Mouse (Mus musculus) macrophage (primary cell): ENCODE data around the gene Exog. TPM values are rescaled to one million over a fixed set of nuclear protein-coding genes. Genes with fewer than 3 reads are reported as not detected.

Source experiments
- H3K27ac ChIP-seq: fragments of 350-480 bp; formaldehyde crosslinking; 2 replicates; pipeline ENCODE4 v1.9.0; 2021
- H3K36me3 ChIP-seq: fragments of 350-480 bp; formaldehyde crosslinking; 2 replicates; pipeline ENCODE4 v1.9.0; 2021; ENCODE audit errors: inconsistent target
- H3K4me3 ChIP-seq: fragments of 350-480 bp; formaldehyde crosslinking; 2 replicates; pipeline ENCODE4 v1.9.0; 2021; ENCODE audit errors: inconsistent target
- H3K79me2 ChIP-seq: fragments of 350-480 bp; formaldehyde crosslinking; 2 replicates; pipeline ENCODE4 v1.9.0; 2021; ENCODE audit errors: inconsistent target
- WGBS: methylation state at CpG from one replicate; pipeline ENCODE4 v1.1.7; 2026; ENCODE audit warnings: inconsistent platforms; ENCODE audit not compliant: missing documents; 5-methylcytosine and 5-hydroxymethylcytosine counted together
- polyA plus RNA-seq: library from polyadenylated mRNA; stranded (reverse); fragments of 250-400 nt; gene quantifications from 3 replicates; pipeline ENCODE4 v1.2.4, GENCODE M21; 2018; ENCODE audit warnings: inconsistent platforms

The Exog gene
- polyA plus RNA-seq, 1 experiment from 2014 or later: 2.6 TPM

DNA sequence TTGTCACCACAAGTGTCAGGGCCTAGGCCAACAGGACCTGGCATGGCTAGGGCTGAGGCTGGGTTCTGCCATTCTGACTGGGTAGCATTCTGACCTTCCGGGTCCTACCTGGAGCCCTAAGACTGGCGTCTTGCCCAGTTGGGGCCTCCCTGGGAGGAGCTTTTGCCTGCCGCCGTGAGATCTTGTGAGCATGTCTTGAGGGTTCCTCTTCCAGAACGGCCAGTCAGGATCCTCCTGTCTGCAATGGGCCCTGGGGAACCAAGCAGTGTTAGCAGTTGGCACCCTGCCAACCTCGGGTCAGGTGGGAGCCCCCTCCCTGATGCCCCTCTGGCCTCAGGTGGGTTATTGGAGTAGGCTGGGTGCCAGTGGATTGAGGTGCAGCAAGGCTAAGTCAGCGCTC is 18.3 kb upstream of the Exog start:
- no peak overlapping the region for H3K27ac ChIP-seq
- no peaks in the 10 kb centered on the region for H3K36me3 ChIP-seq
- WGBS: 60% methylated on average over 7 of the region's 7 CpGs
- H3K79me2 ChIP-seq: no peaks in the 10 kb centered on the region
- no peak overlapping the region for H3K4me3 ChIP-seq

DNA sequence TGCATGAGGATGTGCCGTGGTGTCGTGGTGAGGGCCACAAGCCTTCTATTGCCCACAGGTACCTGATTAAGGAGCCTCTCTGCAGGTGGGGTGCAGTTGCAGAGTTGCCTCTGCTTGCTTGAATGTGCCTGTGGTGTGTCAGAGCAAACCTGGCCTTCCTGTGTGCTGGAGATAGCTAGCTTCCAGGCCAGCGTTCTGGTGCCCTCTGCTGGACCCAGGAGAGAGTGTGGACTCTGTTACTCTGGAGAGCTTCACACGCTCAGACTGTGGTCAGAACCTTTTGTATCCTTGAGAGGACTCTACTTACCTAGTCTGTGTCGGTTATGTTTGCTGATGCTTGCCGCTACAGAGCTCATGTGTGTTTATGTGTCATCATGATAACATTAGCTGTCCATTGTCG is 14.4 kb upstream of the Exog start:
- Histone ChIP-seq H3K79me2 (no peaks in the 10 kb centered on the region), H3K36me3 (no peaks in the 10 kb centered on the region; the same call in 1 of the 2 replicates), H3K4me3 (no peak overlapping the region), H3K27ac (no peak overlapping the region)
- WGBS: 64% methylated on average over 6 of the region's 7 CpGs

DNA sequence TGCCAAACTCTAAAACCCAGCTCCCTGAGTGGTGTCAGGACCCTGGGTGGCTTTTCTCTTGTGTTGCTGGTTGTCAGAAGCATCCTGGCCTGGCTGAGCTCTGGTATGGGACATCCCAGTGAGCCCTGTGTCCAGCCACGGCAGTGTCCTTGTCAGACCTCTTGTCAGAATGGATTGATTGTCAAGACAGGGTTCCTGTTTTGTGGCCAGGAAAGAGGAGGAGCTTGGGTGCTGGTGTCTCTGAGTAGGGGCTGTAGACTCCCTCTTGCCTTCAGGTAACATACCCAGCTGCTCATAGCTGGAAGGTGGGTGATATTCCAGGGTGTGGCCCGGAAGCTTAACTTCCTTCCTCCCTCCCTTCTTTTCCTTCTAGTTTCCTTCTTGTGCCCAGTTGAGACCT is 8.9 kb upstream of the Exog start:
- Histone ChIP-seq H3K27ac (no peak overlapping the region), H3K4me3 (no peak overlapping the region), H3K36me3 (no peaks in the 10 kb centered on the region; the same call in 1 of the 2 replicates), H3K79me2 (no peaks in the 10 kb centered on the region)
- WGBS: 34% methylated on average over 2 of the region's 2 CpGs

DNA sequence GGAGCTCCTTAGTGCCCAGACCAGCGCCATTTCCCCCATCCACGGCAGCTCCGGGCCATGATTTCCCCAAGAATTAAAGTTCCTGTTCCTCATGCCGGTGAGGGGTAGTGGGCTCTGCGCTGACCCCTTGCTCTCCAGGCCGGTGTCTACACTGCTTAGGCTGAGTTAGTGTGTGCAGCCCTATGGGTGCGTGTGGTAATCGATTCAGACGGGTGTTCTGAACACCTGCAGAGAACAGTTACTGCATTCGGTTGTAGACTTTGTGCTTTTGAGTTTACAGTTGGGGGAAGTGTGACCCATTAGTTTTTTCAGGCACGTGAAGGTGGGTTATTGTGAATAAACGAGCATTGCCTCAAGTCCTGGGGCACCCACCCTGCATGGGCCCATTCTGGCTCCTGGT is 6.7 kb upstream of the Exog start:
- no peak overlapping the region for H3K27ac ChIP-seq
- no peaks in the 10 kb centered on the region for H3K79me2 ChIP-seq
- no peak overlapping the region for H3K4me3 ChIP-seq
- H3K36me3 ChIP-seq: no peaks in the 10 kb centered on the region; the same call in 1 of the 2 replicates
- WGBS: 94% methylated on average over 12 of the region's 12 CpGs

DNA sequence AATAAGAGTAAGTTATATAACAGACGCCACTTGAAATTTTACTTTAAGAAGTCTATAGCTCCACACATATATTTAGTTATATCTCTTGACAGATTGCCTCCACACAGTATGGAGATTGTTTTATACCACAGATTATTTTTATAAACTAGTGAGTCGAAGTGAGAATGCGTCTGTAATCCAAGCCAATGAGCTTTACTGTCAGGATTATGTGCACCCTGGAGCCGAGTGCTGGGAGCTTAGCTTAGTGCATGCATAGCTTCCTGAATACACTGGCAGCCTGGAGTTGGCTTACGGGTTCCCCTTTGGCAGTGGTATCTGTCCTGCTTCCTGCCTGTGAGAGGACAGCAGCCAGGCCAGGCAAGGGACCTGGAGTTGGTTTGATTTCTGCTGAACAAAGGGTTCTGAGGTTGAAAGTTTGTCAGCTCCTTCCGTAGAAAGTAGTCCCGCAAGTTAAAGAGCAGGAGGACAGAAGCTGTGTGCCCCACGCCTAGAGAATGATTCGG is 6.2 kb upstream of the Exog start:
- H3K79me2 ChIP-seq: no peaks in the 10 kb centered on the region
- no peak overlapping the region for H3K27ac ChIP-seq
- no peaks in the 10 kb centered on the region for H3K36me3 ChIP-seq
- WGBS: 91% methylated on average over 9 of the region's 9 CpGs
- H3K4me3 ChIP-seq: no peak overlapping the region

DNA sequence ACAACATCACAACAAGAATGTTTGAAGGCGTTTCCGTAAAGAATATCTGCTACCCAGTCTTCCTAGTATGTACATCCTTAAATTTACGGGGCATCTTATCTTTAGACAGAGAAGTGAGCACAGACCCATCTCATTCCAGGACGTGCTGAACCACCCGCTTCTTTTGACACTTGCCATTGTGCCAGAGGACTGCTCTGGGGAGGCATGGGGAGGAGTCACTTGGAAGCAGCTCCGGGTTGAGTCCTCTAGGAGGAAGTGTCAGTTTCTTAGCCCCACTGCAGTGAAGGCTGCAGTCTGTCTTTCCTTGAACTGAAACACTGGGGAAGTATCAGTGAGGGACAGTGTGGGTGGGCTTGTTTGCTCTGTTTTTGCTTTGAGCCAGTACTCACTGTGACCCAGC is 994 bp downstream of the Exog start:
- Histone ChIP-seq H3K27ac (peak overlapping the region; percentile 19; the same call in 1 of the 2 replicates), H3K36me3 (peaks cover 28% of the 10 kb centered on the region), H3K79me2 (peaks cover 5% of the 10 kb centered on the region), H3K4me3 (peak overlapping the region; percentile 86)
- 7% methylated on average over 6 of the region's 6 CpGs for WGBS

DNA sequence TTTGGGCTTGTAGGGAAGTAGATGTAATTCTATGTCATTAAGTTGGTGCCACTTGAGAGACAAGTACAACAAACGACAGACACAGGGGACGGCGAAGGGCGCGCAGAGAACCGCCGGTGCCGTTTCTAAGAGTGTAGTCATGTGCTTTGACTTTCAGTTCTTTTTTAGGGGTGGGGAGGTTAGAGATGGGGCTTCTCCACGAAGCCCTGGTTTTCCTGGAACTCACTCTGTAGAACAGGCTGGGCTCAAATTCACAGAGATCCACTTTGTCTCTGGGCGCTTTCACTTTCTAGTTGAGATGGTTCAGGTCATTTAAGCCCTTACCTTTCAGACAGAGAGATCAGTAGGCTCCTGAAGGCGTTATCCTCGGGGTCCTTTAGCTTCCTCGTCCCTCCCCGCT is 11.2 kb downstream of the Exog start:
- no peaks in the 10 kb centered on the region for H3K79me2 ChIP-seq
- peaks cover 12% of the 10 kb centered on the region; the same call in 1 of the 2 replicates for H3K36me3 ChIP-seq
- H3K27ac ChIP-seq: no peak overlapping the region
- 83% methylated on average over 14 of the region's 14 CpGs for WGBS
- H3K4me3 ChIP-seq: no peak overlapping the region

DNA sequence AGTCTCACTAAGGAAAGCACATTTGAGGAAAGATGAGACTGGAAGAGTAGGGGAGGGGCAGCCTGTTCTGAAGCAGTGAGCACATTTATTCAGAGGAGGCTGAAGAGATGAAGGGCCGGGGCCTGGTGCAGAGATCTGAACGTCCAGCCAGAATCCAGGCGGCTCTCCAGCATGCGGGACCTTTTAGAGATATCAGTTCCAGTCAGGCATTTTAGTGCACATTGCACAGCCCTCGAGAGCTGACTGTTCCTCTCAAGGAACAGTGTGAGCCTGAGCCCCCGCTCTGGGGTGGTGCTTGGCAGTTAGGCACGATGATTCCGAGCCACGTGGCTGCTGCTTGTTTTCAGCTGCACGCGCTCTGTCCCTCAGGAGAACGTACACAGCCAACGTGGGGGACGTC is 12.4 kb downstream of the Exog start:
- H3K27ac ChIP-seq: no peak overlapping the region
- H3K79me2 ChIP-seq: no peaks in the 10 kb centered on the region
- peaks cover 3% of the 10 kb centered on the region; the same call in 1 of the 2 replicates for H3K36me3 ChIP-seq
- H3K4me3 ChIP-seq: no peak overlapping the region
- WGBS: 96% methylated on average over 14 of the region's 14 CpGs

DNA sequence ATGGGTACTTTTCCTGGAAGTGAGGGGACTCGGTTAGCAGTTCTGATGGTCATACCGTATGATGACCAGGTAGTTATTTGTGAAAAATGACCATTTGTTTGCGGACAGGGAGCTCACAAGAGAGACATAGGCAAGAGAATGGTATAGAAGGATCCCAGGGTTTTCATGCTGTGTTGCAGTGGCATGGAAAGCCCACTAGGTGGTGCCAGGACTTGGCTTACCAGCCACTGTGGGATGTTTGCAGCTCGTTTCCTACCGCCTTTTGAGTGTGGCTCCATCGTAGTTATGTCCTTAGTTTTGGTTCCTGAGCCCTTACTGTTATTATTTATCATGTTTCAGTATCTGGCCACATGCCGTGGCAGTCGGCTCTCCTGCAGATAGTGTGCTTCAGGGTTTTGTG is 15.7 kb downstream of the Exog start:
- H3K27ac ChIP-seq: no peak overlapping the region
- H3K79me2 ChIP-seq: no peaks in the 10 kb centered on the region
- no peak overlapping the region for H3K4me3 ChIP-seq
- 51% methylated on average over 8 of the region's 8 CpGs for WGBS
- H3K36me3 ChIP-seq: peaks cover 33% of the 10 kb centered on the region

DNA sequence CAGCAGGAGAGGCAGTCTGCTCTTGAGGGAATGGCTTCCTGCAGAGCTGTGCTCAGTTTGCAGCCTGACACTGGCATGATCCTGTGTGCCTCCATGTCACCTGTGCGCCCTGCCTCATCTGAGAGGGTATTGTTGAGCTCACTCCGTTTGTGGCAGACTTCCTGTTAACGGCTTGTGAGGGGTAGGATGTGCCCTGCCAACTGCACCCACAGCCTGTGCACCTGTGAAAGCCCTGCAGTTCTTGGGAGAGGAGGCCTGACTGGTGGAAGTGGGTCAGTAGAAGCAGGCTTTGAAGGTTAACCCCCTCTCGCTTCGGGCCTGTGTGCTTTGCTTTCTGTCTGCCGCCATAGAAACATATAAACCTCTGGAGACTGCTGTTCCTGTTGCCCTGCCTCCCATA is 20.3 kb downstream of the Exog start:
- no peak overlapping the region for H3K4me3 ChIP-seq
- no peaks in the 10 kb centered on the region for H3K79me2 ChIP-seq
- H3K27ac ChIP-seq: no peak overlapping the region
- 91% methylated on average over 6 of the region's 6 CpGs for WGBS
- H3K36me3 ChIP-seq: peaks cover 35% of the 10 kb centered on the region

DNA sequence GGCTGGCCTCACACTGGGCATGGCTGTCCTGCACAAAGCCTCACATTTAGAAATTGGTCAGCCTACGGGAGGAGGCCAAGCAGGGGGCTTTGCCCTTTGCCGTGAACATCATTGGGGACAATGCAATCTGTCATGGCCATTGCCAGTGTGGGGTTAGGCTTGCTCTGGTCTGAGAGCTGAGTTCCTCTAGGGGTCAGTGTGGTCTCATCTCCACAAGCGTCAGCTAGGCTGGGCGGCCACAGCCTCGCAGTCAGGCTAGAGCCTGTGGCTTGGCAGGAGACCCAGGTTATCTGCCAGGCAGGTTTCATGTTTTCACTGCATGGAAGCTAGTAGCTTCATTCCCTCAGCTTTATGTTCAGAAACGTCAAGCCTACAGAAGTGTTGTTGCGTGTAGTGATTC is 20.9 kb downstream of the Exog start:
- peaks cover 35% of the 10 kb centered on the region for H3K36me3 ChIP-seq
- H3K4me3 ChIP-seq: no peak overlapping the region
- no peaks in the 10 kb centered on the region for H3K79me2 ChIP-seq
- H3K27ac ChIP-seq: no peak overlapping the region
- WGBS: 76% methylated on average over 7 of the region's 7 CpGs

DNA sequence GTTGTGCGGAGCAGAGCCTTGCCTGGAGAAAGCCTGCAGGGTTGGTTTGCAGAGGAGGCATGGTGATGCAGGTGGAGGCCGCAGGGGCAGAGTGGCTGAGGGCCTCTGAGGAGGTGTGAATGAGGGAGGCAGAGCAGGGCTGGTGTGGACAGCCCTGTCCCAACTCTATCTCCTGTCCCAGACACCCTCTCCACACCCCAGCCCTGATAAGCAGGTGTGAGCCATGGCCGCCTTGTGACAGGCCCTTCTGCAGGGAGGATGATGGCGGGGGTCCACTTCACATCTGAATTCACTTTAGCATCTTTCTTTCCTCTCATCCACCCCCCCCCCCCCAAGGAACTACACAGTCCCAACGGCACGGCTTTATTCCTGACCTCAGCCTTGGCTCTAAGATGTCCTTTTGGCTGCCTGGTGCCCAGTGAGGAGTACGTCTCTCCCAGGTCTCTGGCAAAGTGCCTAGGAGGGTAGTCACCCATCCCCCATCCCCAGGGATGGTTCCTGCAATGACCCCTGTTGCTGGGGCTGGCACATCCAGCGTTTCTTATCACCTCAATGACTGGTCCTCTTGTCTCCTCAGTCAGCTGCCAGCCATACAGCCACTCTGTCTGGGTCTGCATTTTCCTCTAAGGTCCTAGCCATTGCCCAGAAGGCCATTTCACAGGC is 25.1 kb downstream of the Exog start:
- Histone ChIP-seq H3K4me3 (no peak overlapping the region), H3K27ac (no peak overlapping the region), H3K79me2 (no peaks in the 10 kb centered on the region), H3K36me3 (peaks cover 8% of the 10 kb centered on the region; the same call in 1 of the 2 replicates)
- 90% methylated on average over 8 of the region's 8 CpGs for WGBS

DNA sequence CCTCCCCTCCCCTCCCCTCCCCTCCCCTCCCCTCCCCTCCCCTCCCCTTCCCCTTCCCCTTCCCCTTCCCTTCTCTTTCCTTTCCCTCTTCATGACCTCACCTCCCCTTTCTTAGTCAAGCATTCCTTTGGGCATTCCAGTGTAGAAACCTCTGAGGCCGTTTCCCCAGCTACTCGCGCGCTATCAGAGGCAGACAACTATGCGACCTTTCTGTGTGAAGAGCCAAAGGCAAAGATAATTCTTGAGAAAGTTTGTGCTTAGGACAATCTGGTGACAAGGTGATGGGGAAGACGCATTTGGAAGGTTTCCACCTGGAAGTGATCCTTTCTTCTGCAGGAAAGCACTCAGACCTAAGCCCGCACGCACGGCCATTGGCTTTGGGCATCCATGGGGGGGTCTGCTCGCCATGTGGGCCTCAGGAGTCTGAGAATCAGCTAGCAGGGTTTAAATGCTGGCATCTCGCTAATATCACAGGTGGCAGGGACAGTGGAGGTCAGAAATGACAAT is 27.7 kb downstream of the Exog start:
- Histone ChIP-seq H3K4me3 (no peak overlapping the region), H3K27ac (no peak overlapping the region), H3K79me2 (no peaks in the 10 kb centered on the region), H3K36me3 (no peaks in the 10 kb centered on the region)
- 98% methylated on average over 11 of the region's 11 CpGs for WGBS

DNA sequence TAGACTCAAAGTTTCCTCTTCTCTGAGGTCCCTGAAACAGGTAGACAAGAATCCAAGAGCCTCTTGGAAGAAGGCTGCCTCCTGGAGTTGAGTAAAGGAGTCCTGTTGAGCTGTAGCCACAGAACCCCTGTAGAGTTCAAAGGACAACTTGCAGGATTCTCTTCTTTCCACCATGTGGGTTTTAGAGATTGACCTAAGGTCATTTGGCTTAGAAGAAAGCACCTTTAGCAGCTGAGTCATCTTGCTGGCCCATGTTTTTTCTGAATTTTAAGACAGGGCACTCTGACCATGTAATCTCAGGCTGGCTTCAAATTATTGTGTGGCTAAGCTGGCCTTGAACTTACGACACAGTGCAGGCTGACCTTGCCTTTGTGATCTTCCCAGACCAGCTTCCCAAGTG is 28.3 kb downstream of the Exog start:
- no peak overlapping the region for H3K27ac ChIP-seq
- no peaks in the 10 kb centered on the region for H3K36me3 ChIP-seq
- H3K79me2 ChIP-seq: no peaks in the 10 kb centered on the region
- H3K4me3 ChIP-seq: no peak overlapping the region
- whole genome bisulfite sequencing: 83% methylated on average over 1 of the region's 1 CpGs

DNA sequence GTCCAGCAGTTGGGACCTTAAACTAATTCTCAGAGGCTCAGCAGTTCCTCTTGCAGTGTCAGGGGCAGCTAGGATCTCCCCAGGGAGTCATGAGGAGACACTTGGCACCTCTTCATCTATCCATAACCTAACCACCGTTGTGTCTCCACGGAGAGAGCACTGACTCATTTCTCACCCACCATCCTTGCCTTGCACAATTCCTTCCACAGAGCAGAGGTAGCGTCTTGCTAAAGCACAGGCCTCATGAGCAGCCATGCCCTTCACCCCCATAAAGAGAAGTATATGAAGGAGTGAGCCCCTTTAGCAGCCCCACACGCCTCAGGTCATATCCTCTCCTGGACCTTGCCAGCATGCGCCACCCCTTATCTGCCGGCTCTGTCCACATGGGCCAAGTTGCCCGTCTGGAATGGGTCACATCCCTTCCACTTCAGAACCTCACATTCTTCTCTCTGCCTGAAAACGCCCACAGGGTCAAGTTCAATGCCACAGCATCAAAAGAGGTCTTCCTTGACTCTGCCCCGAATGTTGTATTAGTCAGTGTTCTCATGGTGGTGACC is 28.9 kb downstream of the Exog start:
- Histone ChIP-seq H3K27ac (no peak overlapping the region), H3K36me3 (no peaks in the 10 kb centered on the region), H3K79me2 (no peaks in the 10 kb centered on the region), H3K4me3 (no peak overlapping the region)
- 70% methylated on average over 8 of the region's 9 CpGs for WGBS
